Mouse (Mus musculus) testis, adult 2 months (tissue): Measurements from ENCODE around the gene Gm4985. TPM values are rescaled to one million over a fixed set of nuclear protein-coding genes. Genes with fewer than 3 reads are reported as not detected.
"Not testable (repeated sequence)": the region's sequence is repeated elsewhere in the genome, so short reads cannot be mapped to it uniquely, and the experiment has no call there.

ENCODE experiments used
- H3K27ac ChIP-seq: fragments of 200-500 bp; 2 replicates; pipeline ENCODE4 v1.5.1; 2012; ENCODE audit warnings: low read depth, low read length; ENCODE audit not compliant: control insufficient read depth, insufficient read depth
- H3K27me3 ChIP-seq: fragments of 200-500 bp; 2 replicates; pipeline ENCODE4 v1.6.1; 2012; ENCODE audit warnings: mild to moderate bottlenecking, low read length, moderate library complexity; ENCODE audit not compliant: control insufficient read depth, insufficient read depth
- H3K36me3 ChIP-seq: fragments of 200-500 bp; 2 replicates; pipeline ENCODE4 v1.6.1; 2012; ENCODE audit warnings: mild to moderate bottlenecking, low read length; ENCODE audit not compliant: control insufficient read depth, insufficient read depth
- H3K4me1 ChIP-seq: fragments of 200-500 bp; 2 replicates; pipeline ENCODE4 v1.6.1; 2012; ENCODE audit warnings: low read length; ENCODE audit not compliant: control insufficient read depth, insufficient read depth
- H3K4me3 ChIP-seq: fragments of 200-500 bp; 2 replicates; pipeline ENCODE4 v1.5.1; 2012; ENCODE audit warnings: low read depth, mild to moderate bottlenecking, low read length, moderate library complexity, mixed read lengths; ENCODE audit not compliant: control insufficient read depth
- CTCF ChIP-seq: fragments of 200-500 bp; IDR thresholded peaks from 2 replicates; pipeline ENCODE4 v1.5.1; 2012; ENCODE audit warnings: low read depth, mild to moderate bottlenecking, inconsistent platforms, low read length, moderate library complexity; ENCODE audit not compliant: control insufficient read depth, insufficient read depth, insufficient replicate concordance
- POLR2A ChIP-seq: fragments of 200-500 bp; IDR thresholded peaks from 2 replicates; pipeline ENCODE4 v1.6.1; 2012; ENCODE audit warnings: low read depth, mild to moderate bottlenecking, inconsistent platforms, low read length, moderate library complexity; ENCODE audit not compliant: control insufficient read depth
- polyA plus RNA-seq: library from polyadenylated mRNA; depleted of rRNA; stranded (reverse); fragments of >200 nt; gene quantifications from 2 replicates; pipeline ENCODE4 v1.2.3, GENCODE M21; 2012; rRNA removed

The Gm4985 gene
- polyA plus RNA-seq, result 5.2 and 6.5 TPM in 2 replicates

GRCm38 (mm10) chrX:23958834-23959233 lies at the start of gene Gm4985:
Gm4985 (minus strand) TSS chrX:23958934.
- not testable (repeated sequence) for H3K27ac ChIP-seq, H3K36me3 ChIP-seq, H3K4me3 ChIP-seq, H3K4me1 ChIP-seq, H3K27me3 ChIP-seq

GRCm38 (mm10) chrX:23954161-23954560 lies 4.6 kb downstream of the Gm4985 start:
- Histone ChIP-seq H3K4me3 (no peak overlapping the region), H3K36me3 (no peaks in the 10 kb centered on the region), H3K4me1 (no peaks in the 10 kb centered on the region), H3K27me3 (no peaks in the 10 kb centered on the region), H3K27ac (no peak overlapping the region)
- TF ChIP-seq POLR2A, result no peak
- TF ChIP-seq CTCF, result no peak

Other genes starting within 250 kb of the Gm4985 start
- gene Gm4907, start 76.4 kb downstream of the Gm4985 start, polyA plus RNA-seq, result 10.8 and 11.4 TPM in 2 replicates